Mouse (Mus musculus) cerebellum, postnatal 25 days (tissue): Measurements from ENCODE around the gene Olfr740.

Experiments
- DNase-seq, 2 experiments: peaks; one replicate each; pipeline ENCODE4 v3.0.0; 2021; ENCODE audit warnings: mixed read lengths in 2 of 2

Gene Olfr740

DNA sequence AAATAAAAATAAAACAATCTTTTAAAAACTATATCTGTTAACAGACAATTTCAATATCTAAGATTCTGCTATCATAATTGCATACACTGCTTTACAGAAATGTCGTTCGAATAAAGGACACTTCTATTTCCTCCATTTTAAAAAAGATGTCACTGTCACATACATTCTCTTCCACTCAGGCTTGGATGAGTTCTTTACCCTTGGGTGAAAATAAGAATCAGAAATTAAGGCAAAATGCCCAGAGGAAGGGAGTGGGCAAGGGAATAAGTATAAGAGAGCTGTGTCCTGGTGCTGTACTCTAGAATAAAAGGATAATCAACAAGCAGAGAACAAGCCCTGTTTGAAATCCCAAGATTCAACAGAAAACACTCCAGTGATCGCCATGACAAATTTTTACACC, at the start of gene Olfr740:
TSS of gene Olfr740 (plus strand) at position 301 of the 400 bp plus-strand sequence.
- no peak for DNase-seq

DNA sequence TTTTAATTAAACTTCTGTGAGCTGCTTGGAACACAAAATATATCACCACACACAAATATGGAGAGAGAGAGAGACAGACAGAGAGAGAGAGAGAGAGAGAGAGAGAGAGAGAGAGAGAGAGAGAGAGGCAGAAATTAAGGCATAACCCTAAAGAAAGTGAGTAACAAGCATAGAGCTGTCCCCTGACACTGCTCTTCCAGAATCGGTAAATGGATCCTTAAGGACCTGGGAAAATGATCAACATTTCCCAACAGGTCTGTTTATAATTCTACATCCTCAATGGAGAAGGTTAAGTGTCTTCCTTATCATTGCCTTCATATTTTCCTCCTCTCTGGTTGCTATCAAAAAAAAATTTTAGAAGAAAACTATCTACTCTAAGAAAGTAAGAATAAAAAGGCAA, 38.1 kb upstream of the Olfr740 start, which contains the start of gene Olfr738:
TSS of gene Olfr738 (plus strand) at position 301 of the 400 bp plus-strand sequence.
- DNase-seq: no peak

- DNase-seq: no peak
Measured at GRCm38 (mm10) chr14:50418326-50418725, 27.0 kb upstream of the Olfr740 start, which contains the start of gene Olfr739. TSS of gene Olfr739 (plus strand) at chr14:50418626.

- DNase-seq: no peak
Measured at GRCm38 (mm10) chr14:50472438-50472837, 27.1 kb downstream of the Olfr740 start, which contains the start of gene Olfr741. TSS of gene Olfr741 (plus strand) at chr14:50472738.

- DNase-seq: no peak
Measured at GRCm38 (mm10) chr14:50478406-50478805, 33.1 kb downstream of the Olfr740 start.

DNA sequence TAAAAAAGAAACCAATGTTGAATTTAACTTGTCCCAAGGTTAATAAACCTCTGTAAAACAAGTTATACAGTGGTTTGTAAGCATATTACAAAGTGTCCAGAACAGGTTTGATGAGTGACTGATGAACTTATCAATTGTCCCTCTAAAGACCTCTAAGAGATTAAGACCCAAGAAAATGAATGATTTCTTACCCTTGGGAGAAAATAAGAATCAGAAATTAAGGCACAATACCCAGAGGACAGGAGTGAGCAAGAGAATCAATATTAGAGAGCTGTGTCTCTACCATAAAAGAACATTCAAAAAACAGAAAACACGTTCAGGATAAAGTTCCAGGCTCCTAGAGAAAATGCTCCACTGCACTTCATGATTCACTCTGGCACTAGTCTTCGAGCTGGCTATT, 58.0 kb downstream of the Olfr740 start, which contains the start of gene Olfr742:
TSS of gene Olfr742 (plus strand) at position 301 of the 400 bp plus-strand sequence.
- no peak for DNase-seq
